Mouse (Mus musculus) kidney, adult 2 months (tissue): ENCODE data around the gene Ccdc124. TPM values are rescaled to one million over a fixed set of nuclear protein-coding genes. Genes with fewer than 3 reads are reported as not detected.

Experiments used
- DNase-seq: peaks from one replicate; pipeline ENCODE4 v3.0.0; 2021
- H3K27ac ChIP-seq: fragments of 200-500 bp; 2 replicates; pipeline ENCODE4 v1.5.1; 2012; ENCODE audit warnings: low read depth, low read length, control low read depth, inconsistent platforms; ENCODE audit not compliant: insufficient read depth
- H3K27me3 ChIP-seq: fragments of 200-500 bp; replicated peaks from 2 replicates; pipeline ENCODE4 v1.6.1; 2012; ENCODE audit warnings: mild to moderate bottlenecking, moderate library complexity, low read length, inconsistent platforms; ENCODE audit not compliant: control insufficient read depth, insufficient read depth
- H3K36me3 ChIP-seq: fragments of 200-500 bp; 2 replicates; pipeline ENCODE4 v1.6.1; 2012; ENCODE audit warnings: mild to moderate bottlenecking, moderate library complexity, low read length, inconsistent platforms; ENCODE audit not compliant: control insufficient read depth, insufficient read depth
- H3K4me1 ChIP-seq: fragments of 200-500 bp; 2 replicates; pipeline ENCODE4 v1.6.1; 2011; ENCODE audit warnings: low read length; ENCODE audit not compliant: control insufficient read depth, insufficient read depth
- H3K4me3 ChIP-seq: fragments of 200-500 bp; 2 replicates; pipeline ENCODE4 v1.5.1; 2011; ENCODE audit warnings: mild to moderate bottlenecking, low read depth, low read length, control low read depth; ENCODE audit not compliant: insufficient read depth
- CTCF ChIP-seq: fragments of 200-500 bp; conservative IDR thresholded peaks from 2 replicates; pipeline ENCODE4 v1.5.1; 2011; ENCODE audit warnings: low read depth, mild to moderate bottlenecking, control low read depth, low read length, moderate library complexity, mixed read lengths; ENCODE audit not compliant: insufficient read depth, insufficient read length
- POLR2A ChIP-seq: fragments of 200-500 bp; IDR thresholded peaks from one replicate; pipeline ENCODE4 v1.6.1; 2011; ENCODE audit warnings: low read depth, low read length, control low read depth
- WGBS: fragments of 180-500 bp; shearing (Covaris S2); methylation state at CpG from one replicate; pipeline ENCODE4 v1.1.7; 2018; 5-methylcytosine and 5-hydroxymethylcytosine counted together
- polyA plus RNA-seq: library from polyadenylated mRNA; depleted of rRNA; stranded (reverse); fragments of >200 nt; gene quantifications from 2 replicates; pipeline ENCODE4 v1.2.3, GENCODE M21; 2012

Ccdc124 gene
- polyA plus RNA-seq, 1 experiment, result 48.9 TPM

DNA sequence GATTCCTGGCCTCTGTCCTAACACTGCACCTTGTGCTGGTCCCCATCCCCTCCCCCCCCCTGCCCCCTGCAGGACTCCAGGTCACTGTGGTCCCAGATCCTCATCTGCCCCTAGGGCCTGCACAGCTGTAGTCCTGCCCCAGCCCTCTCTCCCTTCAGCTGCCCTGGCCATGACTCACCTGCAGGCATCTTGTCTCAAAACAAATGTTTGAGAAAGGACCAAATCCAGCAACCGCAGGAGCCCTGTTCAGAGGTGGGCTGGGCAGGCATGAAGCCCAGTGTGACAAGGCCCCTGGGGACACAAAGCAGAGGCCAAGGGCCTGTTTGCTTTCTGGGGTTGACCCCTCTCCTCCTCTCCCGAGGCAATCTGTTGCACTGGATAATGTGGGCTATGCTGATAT is 4.4 kb upstream of the Ccdc124 start:
- no peaks in the 10 kb centered on the region for H3K36me3 ChIP-seq
- H3K4me3 ChIP-seq, result no peak overlapping the region
- no peak for DNase-seq
- WGBS, result 53% methylated on average over 2 of the region's 2 CpGs
- no peaks in the 10 kb centered on the region for H3K4me1 ChIP-seq
- TF ChIP-seq POLR2A, result no peak
- TF ChIP-seq CTCF, result no peak
- H3K27me3 ChIP-seq, result no peaks in the 10 kb centered on the region
- no peak overlapping the region for H3K27ac ChIP-seq

DNA sequence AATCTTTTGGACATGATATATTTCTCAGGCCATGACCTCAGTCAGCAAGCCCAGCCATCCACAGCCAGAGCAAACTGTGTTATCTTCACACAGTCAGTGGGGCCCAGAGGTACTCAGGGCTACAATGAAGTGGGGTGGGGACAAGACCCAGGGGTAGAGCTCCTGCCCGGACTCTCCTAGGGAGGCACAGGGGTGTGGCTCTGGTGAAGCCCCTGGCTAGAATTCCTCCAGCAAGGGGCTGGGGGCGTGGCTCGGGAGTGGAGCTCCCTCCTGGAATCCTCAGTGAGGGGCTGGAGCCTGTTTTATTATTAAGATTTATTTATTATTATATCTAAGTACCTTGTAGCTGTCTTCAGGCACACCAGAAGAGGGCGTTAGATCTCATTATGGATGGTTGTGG is 2.6 kb upstream of the Ccdc124 start:
- no peaks in the 10 kb centered on the region for H3K36me3 ChIP-seq
- H3K27me3 ChIP-seq, result no peaks in the 10 kb centered on the region
- no peak overlapping the region for H3K27ac ChIP-seq
- no peak overlapping the region for H3K4me3 ChIP-seq
- 53% methylated on average over 4 of the region's 4 CpGs for WGBS
- no peak for DNase-seq
- TF ChIP-seq POLR2A, result no peak
- no peak for TF ChIP-seq CTCF
- H3K4me1 ChIP-seq, result no peaks in the 10 kb centered on the region; the same call in 1 of the 2 replicates

DNA sequence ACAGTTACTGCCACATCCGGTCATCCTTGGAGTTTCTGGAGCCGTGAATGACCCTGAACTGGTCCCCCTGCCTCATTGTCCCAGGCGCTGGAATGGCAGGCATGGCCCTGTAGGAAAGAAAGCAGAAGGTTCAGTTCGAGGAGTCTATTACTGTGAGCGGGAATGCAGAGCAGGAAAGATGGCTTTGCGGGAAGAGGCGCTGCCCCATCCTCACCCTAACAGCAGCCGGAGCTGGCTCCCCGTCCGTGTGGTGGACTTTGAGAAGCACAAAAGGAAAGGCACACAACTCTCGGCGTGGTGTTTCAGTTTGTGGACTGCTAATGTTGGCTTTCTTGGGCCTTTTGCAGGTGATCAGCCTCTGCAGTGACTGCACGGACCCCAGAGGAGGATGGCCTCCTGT is 706 bp upstream of the Ccdc124 start:
- no peak for DNase-seq
- Histone ChIP-seq H3K27ac (no peak overlapping the region), H3K4me3 (no peak overlapping the region), H3K4me1 (peaks cover under 1% of the 10 kb centered on the region; the same call in 1 of the 2 replicates), H3K36me3 (no peaks in the 10 kb centered on the region), H3K27me3 (no peaks in the 10 kb centered on the region)
- TF ChIP-seq CTCF (no peak), POLR2A (no peak)
- 89% methylated on average over 13 of the region's 13 CpGs for WGBS

DNA sequence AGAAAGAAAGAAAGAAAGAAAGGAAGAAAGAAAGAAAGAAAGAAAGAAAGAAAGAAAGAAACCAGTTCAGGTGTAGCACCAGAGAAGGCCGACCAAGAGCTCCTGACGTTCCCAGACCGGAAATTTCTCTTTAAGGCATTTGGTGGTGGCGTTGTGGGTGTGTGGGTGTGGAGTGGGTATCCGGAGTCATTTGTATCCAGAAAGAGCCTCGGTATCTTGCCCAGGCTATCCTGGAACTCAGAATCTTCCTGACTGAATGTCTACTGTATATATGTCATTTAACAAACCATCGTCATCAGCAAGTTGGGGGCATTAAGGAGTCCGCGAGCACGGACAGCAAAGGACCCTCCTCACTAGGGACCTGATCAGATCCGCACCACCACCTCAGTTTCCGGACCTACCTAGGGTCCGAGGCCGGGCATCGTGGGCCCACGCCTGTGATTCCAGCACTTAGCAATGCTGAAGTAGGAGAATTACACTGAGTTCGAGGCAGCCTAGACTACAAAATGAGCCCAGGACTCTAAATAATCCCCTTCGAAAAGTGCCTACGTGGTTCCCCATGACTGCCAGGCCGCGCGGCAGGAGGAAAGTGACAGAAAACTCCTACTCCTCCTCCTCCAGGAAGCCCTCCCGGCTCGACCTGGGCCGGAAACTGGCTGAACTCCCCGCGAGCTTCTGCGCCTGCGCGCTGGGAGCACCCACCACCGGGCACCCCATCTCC is 932 bp downstream of the Ccdc124 start:
- peaks cover 2% of the 10 kb centered on the region; the same call in 1 of the 2 replicates for H3K4me1 ChIP-seq
- WGBS, result 2% methylated on average over 31 of the region's 31 CpGs
- TF ChIP-seq POLR2A (no peak), CTCF (no peak)
- H3K36me3 ChIP-seq, result no peaks in the 10 kb centered on the region
- H3K27me3 ChIP-seq, result no peaks in the 10 kb centered on the region
- H3K4me3 ChIP-seq, result peak overlapping the region; percentile 65
- H3K27ac ChIP-seq, result no peak overlapping the region
- DNase-seq, result no peak

DNA sequence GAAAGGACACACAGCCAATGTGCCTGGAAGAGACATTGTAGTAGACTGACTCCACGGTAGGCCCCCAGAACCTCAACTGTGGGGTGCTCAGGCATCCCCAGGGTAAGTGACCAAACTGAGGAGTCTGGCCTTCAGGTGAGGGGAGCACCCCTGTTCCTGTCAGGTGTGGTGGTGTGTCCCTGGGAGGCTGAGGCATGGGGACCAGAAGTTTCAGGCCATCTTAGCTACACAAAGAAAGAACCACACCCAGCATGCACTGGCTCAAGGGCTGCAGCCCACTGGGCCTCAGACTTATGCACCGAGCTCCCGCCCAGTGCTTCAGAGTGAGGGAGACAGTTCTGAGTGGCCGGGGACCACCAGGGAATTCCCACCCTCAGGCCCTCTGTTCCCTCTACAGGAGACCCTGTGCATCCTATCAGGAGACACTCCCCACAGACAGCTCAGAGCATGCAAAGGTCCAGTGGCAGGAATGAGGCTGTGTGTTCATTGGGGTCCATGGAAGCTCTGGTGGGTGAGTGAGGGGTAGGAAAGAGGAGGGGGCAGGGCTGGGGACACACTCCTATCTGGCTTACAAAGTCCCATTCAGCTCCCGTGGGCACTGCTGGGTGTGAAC is 2.4 kb downstream of the Ccdc124 start:
- WGBS, result 89% methylated on average over 5 of the region's 5 CpGs
- no peak for DNase-seq
- H3K36me3 ChIP-seq, result no peaks in the 10 kb centered on the region
- no peak for TF ChIP-seq CTCF
- TF ChIP-seq POLR2A, result no peak
- no peaks in the 10 kb centered on the region for H3K27me3 ChIP-seq
- no peak overlapping the region for H3K4me3 ChIP-seq
- H3K27ac ChIP-seq, result no peak overlapping the region
- H3K4me1 ChIP-seq, result peaks cover 2% of the 10 kb centered on the region; the same call in 1 of the 2 replicates

DNA sequence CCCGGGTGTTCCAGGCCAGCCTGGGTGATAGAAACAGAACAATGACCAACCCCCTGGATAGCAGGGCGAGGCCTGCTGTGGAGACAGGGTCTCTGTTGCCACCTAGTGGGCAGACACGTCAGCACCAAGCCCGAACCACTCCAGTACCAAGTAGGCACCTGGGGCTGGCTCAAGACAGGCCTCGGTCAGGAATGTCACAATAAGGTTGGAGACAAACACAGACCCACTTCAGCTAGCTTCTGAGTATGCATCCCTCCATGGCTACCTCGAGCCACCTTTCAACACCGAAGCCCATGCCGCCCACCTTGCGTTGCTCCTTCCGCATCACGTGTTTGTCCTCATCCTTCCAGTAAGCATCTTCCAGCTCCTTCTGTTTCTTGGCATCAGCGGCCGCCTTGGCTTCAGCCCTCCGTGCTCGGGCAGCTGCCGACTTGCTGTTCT is 4.1 kb downstream of the Ccdc124 start:
- Histone ChIP-seq H3K36me3 (no peaks in the 10 kb centered on the region), H3K27ac (no peak overlapping the region), H3K4me1 (peaks cover 9% of the 10 kb centered on the region; the same call in 1 of the 2 replicates), H3K27me3 (no peaks in the 10 kb centered on the region), H3K4me3 (no peak overlapping the region)
- peak; percentile 87 for DNase-seq
- 48% methylated on average over 16 of the region's 16 CpGs for WGBS
- TF ChIP-seq POLR2A (no peak), CTCF (peak; percentile 95)

DNA sequence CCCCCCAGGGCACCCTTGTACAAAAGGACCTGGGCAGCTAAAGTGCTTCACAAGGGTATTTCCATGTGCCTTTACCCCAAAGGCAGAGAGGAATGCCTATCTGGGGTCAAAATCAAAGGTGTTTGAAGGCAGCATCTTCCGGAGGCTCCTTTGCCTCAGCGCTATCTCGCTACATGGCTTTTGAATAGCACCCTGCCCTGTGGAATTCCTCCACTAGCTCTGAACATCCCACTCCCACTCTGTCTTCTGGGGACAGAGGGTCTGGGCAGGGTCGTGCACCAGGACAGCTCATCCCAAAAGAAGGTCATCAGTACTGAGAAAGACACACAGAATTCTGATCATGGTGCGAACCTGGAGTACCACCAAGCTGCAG is 4.5 kb downstream of the Ccdc124 start:
- WGBS, result 35% methylated on average over 5 of the region's 5 CpGs
- no peak overlapping the region for H3K27ac ChIP-seq
- TF ChIP-seq POLR2A, result no peak
- TF ChIP-seq CTCF, result no peak

More for the DNA sequence above, 4.5 kb downstream of the Ccdc124 start:
- H3K4me1 ChIP-seq, result peaks cover 10% of the 10 kb centered on the region; the same call in 1 of the 2 replicates
- H3K36me3 ChIP-seq, result no peaks in the 10 kb centered on the region
- no peaks in the 10 kb centered on the region for H3K27me3 ChIP-seq
- no peak overlapping the region for H3K4me3 ChIP-seq
- no peak for DNase-seq
